Mouse (Mus musculus) layer of hippocampus, adult 8-10 months (tissue): ENCODE measurements at regions not wholly inside any gene's neighbourhood (a gene's known extent, or its start where the extent isn't known, plus 50 kb on each side); places are given as distances from the start of the nearest gene placed in this dataset.

Experiments
- DNase-seq, 2 experiments: peaks; one replicate each; pipeline ENCODE4 v3.0.0; 2022; ENCODE audit warnings: low spot score in 2 of 2

DNA sequence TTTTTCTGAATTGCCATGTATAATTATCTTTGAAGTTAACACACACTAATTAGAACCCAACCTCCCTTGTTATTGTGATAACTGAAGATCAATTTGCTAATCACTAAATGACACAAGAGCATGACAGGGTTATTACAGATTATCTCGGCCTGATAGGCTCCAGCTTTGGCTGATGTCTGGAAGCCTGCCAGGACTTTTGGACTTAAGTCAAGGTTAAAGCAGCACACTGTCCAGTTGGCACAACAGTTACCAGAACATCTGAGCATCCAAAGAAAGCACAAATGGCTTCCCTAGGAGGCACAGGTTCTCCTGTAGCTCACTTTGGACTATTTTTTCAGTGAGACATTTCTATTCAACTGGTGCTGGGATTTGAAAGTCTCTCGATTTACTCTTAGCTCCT, 475.0 kb upstream of the A730009L09Rik start:
- no peak for DNase-seq

DNA sequence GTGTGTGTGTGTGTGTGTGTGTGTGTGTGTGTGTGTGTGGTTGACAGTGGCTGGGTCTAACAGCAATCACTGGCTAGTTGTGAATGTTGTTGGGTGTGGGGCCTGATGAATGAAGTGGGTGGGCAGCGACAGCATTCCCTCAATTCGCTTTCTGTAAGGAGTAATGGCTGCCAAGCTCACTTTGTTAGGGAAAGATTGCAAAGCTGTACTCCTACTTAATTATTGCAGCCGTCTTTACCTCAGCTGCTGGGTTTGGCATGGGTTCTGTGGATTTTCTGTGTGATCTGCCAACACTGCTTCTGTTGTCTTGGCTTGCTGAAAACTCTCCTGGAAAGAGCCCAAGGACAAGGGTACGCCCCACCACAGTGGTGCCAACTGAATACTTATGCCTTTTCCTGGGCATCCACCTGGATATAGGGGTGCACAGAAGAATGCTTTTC, 472.9 kb upstream of the A730009L09Rik start:
- peak; percentile 70 to 79 for DNase-seq

- no peak for DNase-seq
These were observed 469.6 kb upstream of the A730009L09Rik start for GRCm38 (mm10) chr16:84045333-84045732.
